Mouse (Mus musculus): Measurements from ENCODE around the gene Gm5105.

The Gm5105 gene

GRCm38 (mm10) chr3:138068103-138068502 lies 915 bp upstream of the Gm5105 start:
- DNase-seq (ENCODE audit: low read depth, low spot score) = no peak

GRCm38 (mm10) chr3:138066348-138066856 lies 786 bp downstream of the Gm5105 start:
- no peak for DNase-seq (ENCODE audit: low read depth, low spot score)

GRCm38 (mm10) chr3:138065930-138066329 lies 1.3 kb downstream of the Gm5105 start:
- no peak for DNase-seq (ENCODE audit: low read depth, low spot score)

- DNase-seq (ENCODE audit: low read depth, low spot score) = no peak
Observed at GRCm38 (mm10) chr3:138064732-138065645, 2.2 kb downstream of the Gm5105 start, which contains the start of gene 1110002E22Rik. Gene 1110002E22Rik, plus strand, starts transcription at chr3:138065052.

- DNase-seq (ENCODE audit: low read depth, low spot score) = no peak
Observed at GRCm38 (mm10) chr3:138063731-138064329, 3.4 kb downstream of the Gm5105 start.

GRCm38 (mm10) chr3:138062673-138063072 lies 4.5 kb downstream of the Gm5105 start:
- DNase-seq (ENCODE audit: low read depth, low spot score) = no peak

GRCm38 (mm10) chr3:138061205-138061911 lies 5.8 kb downstream of the Gm5105 start:
- no peak for DNase-seq (ENCODE audit: low read depth, low spot score)

- no peak for DNase-seq (ENCODE audit: low read depth, low spot score)
Observed at GRCm38 (mm10) chr3:138060429-138060828, 6.8 kb downstream of the Gm5105 start.

GRCm38 (mm10) chr3:138058226-138058625 lies 9.0 kb downstream of the Gm5105 start:
- no peak for DNase-seq (ENCODE audit: low read depth, low spot score)

GRCm38 (mm10) chr3:138056976-138057375 lies 10.2 kb downstream of the Gm5105 start:
- DNase-seq (ENCODE audit: low read depth, low spot score) = no peak

GRCm38 (mm10) chr3:138053969-138054368 lies 13.2 kb downstream of the Gm5105 start:
- DNase-seq (ENCODE audit: low read depth, low spot score) = no peak

- no peak for DNase-seq (ENCODE audit: low read depth, low spot score)
Observed at GRCm38 (mm10) chr3:138051431-138051830, 15.8 kb downstream of the Gm5105 start.

- DNase-seq (ENCODE audit: low read depth, low spot score) = no peak
Observed at GRCm38 (mm10) chr3:138050772-138051171, 16.4 kb downstream of the Gm5105 start.

GRCm38 (mm10) chr3:138049555-138049954 lies 17.6 kb downstream of the Gm5105 start:
- no peak for DNase-seq (ENCODE audit: low read depth, low spot score)

- no peak for DNase-seq (ENCODE audit: low read depth, low spot score)
Observed at GRCm38 (mm10) chr3:138043316-138043715, 23.9 kb downstream of the Gm5105 start.

GRCm38 (mm10) chr3:138041591-138042301 lies 25.4 kb downstream of the Gm5105 start:
- peak; percentile 22 for DNase-seq (ENCODE audit: low read depth, low spot score)

- no peak for DNase-seq (ENCODE audit: low read depth, low spot score)
Observed at GRCm38 (mm10) chr3:138040938-138041337, 26.2 kb downstream of the Gm5105 start.

- no peak for DNase-seq (ENCODE audit: low read depth, low spot score)
Observed at GRCm38 (mm10) chr3:138033986-138034385, 33.2 kb downstream of the Gm5105 start.

- no peak for DNase-seq (ENCODE audit: low read depth, low spot score)
Observed at GRCm38 (mm10) chr3:138030563-138030962, 36.6 kb downstream of the Gm5105 start.

GRCm38 (mm10) chr3:138029351-138029750 lies 37.8 kb downstream of the Gm5105 start:
- no peak for DNase-seq (ENCODE audit: low read depth, low spot score)

All from WW6 (cell line).